ENCODE assay signal across 29 mouse cellular contexts in the genomic region with DNA sequence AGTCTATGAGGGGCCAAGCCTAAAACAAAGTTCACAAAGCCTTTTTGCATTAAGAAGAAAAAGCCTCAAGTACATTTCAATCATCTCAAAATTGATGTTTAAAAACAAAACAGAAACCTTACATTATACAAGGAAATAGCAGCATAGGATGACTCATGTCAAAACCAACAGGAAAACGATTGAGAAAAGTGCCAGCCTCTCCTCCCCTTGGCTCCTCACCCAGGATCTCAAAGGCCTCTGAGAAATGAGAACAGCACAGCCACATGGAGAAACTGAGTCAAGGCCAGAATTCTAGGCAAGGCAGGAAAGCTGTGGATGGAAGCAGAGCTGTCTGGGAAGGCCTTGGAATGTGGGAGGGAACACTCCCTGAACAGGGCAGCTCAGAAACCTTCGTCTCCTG. TPM values are rescaled to one million over a fixed set of nuclear protein-coding genes. Genes with fewer than 3 reads are reported as not detected.
A peak's percentile ranks its signal among the peaks of the same experiment; 100 is the strongest.
DNase-seq lines count a peak whose midpoint lies in the region; ATAC-seq and TF ChIP-seq lines count a peak whose summit lies in the region.
"Had no signal": no experiment of that assay in that cellular context is flagged by ENCODE, and none has a peak within 500 bp of the region (broad histone marks: within the 10 kb centered on the region; RNA-seq: fewer than 3 reads in every experiment).

No protein-coding gene starts in this region.

- no peaks in the 10 kb centered on the region for H3K27me3 ChIP-seq in liver, postnatal 0 days (ENCODE audit: insufficient read depth, low read length)
- no peaks in the 10 kb centered on the region for H3K27me3 ChIP-seq in liver, embryonic 11.5 days (replicated peaks; ENCODE audit: control insufficient read depth, insufficient read depth, low read length)
- H3K27me3 ChIP-seq in forebrain, embryonic 14.5 days (replicated peaks; ENCODE audit: control insufficient read depth, insufficient read depth, low read length), result no peaks in the 10 kb centered on the region
- H3K27me3 ChIP-seq: embryonic facial prominence, embryonic 15.5 days; hindbrain, embryonic 12.5 days had no signal

- peak overlapping the region; percentile 16; the same call in 1 of the 2 replicates for H3K27ac ChIP-seq in liver, postnatal 0 days (ENCODE audit: low read depth)
- H3K27ac ChIP-seq in liver, embryonic 11.5 days (ENCODE audit: low read depth, low read length), result no peak overlapping the region
- H3K27ac ChIP-seq in ES-E14 (ENCODE audit: insufficient read depth, low read depth, low read length, poor library complexity, severe bottlenecking), result peak overlapping the region; percentile 48; the same call in 1 of the 2 replicates
- H3K27ac ChIP-seq in forebrain, embryonic 14.5 days (ENCODE audit: low read depth, low read length), result no peak overlapping the region
- H3K27ac ChIP-seq: embryonic facial prominence, embryonic 15.5 days; heart, embryonic 10.5 days; hindbrain, embryonic 12.5 days had no signal

- no peak overlapping the region for H3K4me3 ChIP-seq in liver, postnatal 0 days (ENCODE audit: low read depth, low read length)
- no peak overlapping the region for H3K4me3 ChIP-seq in liver, embryonic 11.5 days (ENCODE audit: low read depth, low read length)
- no peak overlapping the region for H3K4me3 ChIP-seq in ES-E14 (ENCODE audit: insufficient read depth in 1 of 2, low read depth in 1 of 2, low read length in 2 of 2, poor library complexity in 1 of 2, severe bottlenecking in 1 of 2)
- H3K4me3 ChIP-seq in forebrain, embryonic 14.5 days (ENCODE audit: low read depth, low read length), result no peak overlapping the region
- H3K4me3 ChIP-seq: embryonic facial prominence, embryonic 15.5 days; erythroblast, embryonic 14.5 days; heart, embryonic 10.5 days; hindbrain, embryonic 12.5 days had no signal

- no peaks in the 10 kb centered on the region; the same call in 1 of the 2 replicates for H3K4me1 ChIP-seq in liver, postnatal 0 days (ENCODE audit: insufficient read depth)
- no peaks in the 10 kb centered on the region for H3K4me1 ChIP-seq in liver, embryonic 11.5 days (replicated peaks; ENCODE audit: control insufficient read depth, insufficient read depth, low read length)
- H3K4me1 ChIP-seq in ES-E14 (ENCODE audit: control insufficient read depth in 2 of 2, insufficient read depth in 2 of 2, low read length in 2 of 2, poor library complexity in 1 of 2), result peaks cover 10 to 45% of the 10 kb centered on the region in 2 experiments
- no peaks in the 10 kb centered on the region for H3K4me1 ChIP-seq in forebrain, embryonic 14.5 days (ENCODE audit: control insufficient read depth, insufficient read depth, low read length)
- H3K4me1 ChIP-seq: heart, embryonic 10.5 days; hindbrain, embryonic 12.5 days had no signal

- TF ChIP-seq CTCF in liver, postnatal 0 days (IDR thresholded peaks at IDR 0.05; ENCODE audit: low read depth), result no peak

- H3K36me3 ChIP-seq in liver, postnatal 0 days (replicated peaks; ENCODE audit: insufficient read depth, low read length), result peaks cover 50% of the 10 kb centered on the region
- H3K36me3 ChIP-seq in liver, embryonic 11.5 days (ENCODE audit: control insufficient read depth, insufficient read depth, low read length), result peaks cover 44% of the 10 kb centered on the region
- H3K36me3 ChIP-seq in ES-E14 (ENCODE audit: control insufficient read depth, insufficient read depth, low read length, poor library complexity, severe bottlenecking), result peaks cover 53% of the 10 kb centered on the region
- H3K36me3 ChIP-seq in forebrain, embryonic 14.5 days (ENCODE audit: control insufficient read depth, insufficient read depth, low read length), result peaks cover 55% of the 10 kb centered on the region

- H3K9ac ChIP-seq in liver, postnatal 0 days (replicated peaks), result no peak overlapping the region
- no peak overlapping the region for H3K9ac ChIP-seq in liver, embryonic 11.5 days (ENCODE audit: low read depth, low read length)
- no peak overlapping the region for H3K9ac ChIP-seq in ES-E14 (ENCODE audit: insufficient read depth, low read depth, low read length, poor library complexity, severe bottlenecking)
- H3K9ac ChIP-seq in forebrain, embryonic 14.5 days (ENCODE audit: low read length), result no peak overlapping the region
- H3K9ac ChIP-seq: embryonic facial prominence, embryonic 15.5 days; hindbrain, embryonic 12.5 days had no signal

- peak overlapping the region; percentile 18; the same call in 1 of the 2 replicates for H3K4me2 ChIP-seq in liver, postnatal 0 days (ENCODE audit: low read depth, low read length)
- no peak overlapping the region for H3K4me2 ChIP-seq in liver, embryonic 11.5 days
- no peak overlapping the region for H3K4me2 ChIP-seq in forebrain, embryonic 14.5 days (ENCODE audit: low read length)
- H3K4me2 ChIP-seq: embryonic facial prominence, embryonic 15.5 days; hindbrain, embryonic 12.5 days had no signal

- 61% methylated on average over 2 of the region's 2 CpGs for WGBS in liver, postnatal 0 days (ENCODE audit: insufficient replicate concordance)
- 86% methylated on average over 2 of the region's 2 CpGs for WGBS in liver, embryonic 11.5 days
- 82% methylated on average over 2 of the region's 2 CpGs for WGBS in forebrain, embryonic 14.5 days

- no peaks in the 10 kb centered on the region for H3K9me3 ChIP-seq in liver, postnatal 0 days (ENCODE audit: low read length)
- H3K9me3 ChIP-seq in liver, embryonic 11.5 days (ENCODE audit: control insufficient read depth, low read length), result no peaks in the 10 kb centered on the region
- no peaks in the 10 kb centered on the region for H3K9me3 ChIP-seq in ES-E14 (ENCODE audit: control insufficient read depth, insufficient read depth, low read depth, low read length)
- no peaks in the 10 kb centered on the region for H3K9me3 ChIP-seq in forebrain, embryonic 14.5 days (replicated peaks; ENCODE audit: control insufficient read depth, low read length)
- H3K9me3 ChIP-seq: embryonic facial prominence, embryonic 15.5 days; heart, embryonic 10.5 days; hindbrain, embryonic 12.5 days had no signal

- ATAC-seq in liver, postnatal 0 days, result no peak
- ATAC-seq in liver, embryonic 11.5 days (replicated peaks; ENCODE audit: low FRiP score), result no peak
- no peak for ATAC-seq in forebrain, embryonic 14.5 days
- ATAC-seq: forebrain, embryonic 16.5 days; hindbrain, embryonic 16.5 days had no signal

- no peak for TF ChIP-seq EP300 in liver, postnatal 0 days (IDR thresholded peaks at IDR 0.05; ENCODE audit: low read depth)

- in situ Hi-C loops in ES-E14 (cut with MboI; ENCODE audit: low sequenced_read_pairs in 2 of 2, unreplicated experiment in 2 of 2), result no loop called here

- no peak for DNase-seq in liver, postnatal 0 days
- no peak for DNase-seq in liver, embryonic 11.5 days (ENCODE audit: low spot score)
- DNase-seq in ES-E14 (ENCODE audit: low read depth, low spot score), result no peak
- DNase-seq in fibroblast of lung, adult 2 months (ENCODE audit: low read depth), result peak; percentile 8
- DNase-seq in forebrain, embryonic 14.5 days (ENCODE audit: low spot score), result no peak
- DNase-seq in retina, postnatal 1 day, result no peak
- DNase-seq: adrenal gland, postnatal 14 days; cerebellum, adult 2 months; cerebellum, postnatal 10 days; embryo, embryonic 11 days; gastrocnemius, postnatal 10 days; heart, adult 18-20 months; heart, postnatal 10 days; heart, postnatal 4 days had no signal

TF ChIP-seq in ES-E14, 5 proteins besides CTCF, POLR2A, EP300 and RAD21:
- no peak for TF ChIP-seq MAFK (IDR thresholded peaks at IDR 0.05; ENCODE audit: insufficient read depth, low read depth, low read length)
- no peak for TF ChIP-seq HCFC1 (IDR thresholded peaks at IDR 0.05; ENCODE audit: borderline replicate concordance, insufficient read depth, low read length)
- TF ChIP-seq ZNF384 (IDR thresholded peaks at IDR 0.05; ENCODE audit: low read depth, low read length), result no peak

RNA-seq across cellular contexts. Expression of a gene that starts 13.2 kb away (rescaled TPM):
- not detected in 2 replicates for polyA plus RNA-seq in liver, postnatal 0 days (2015; fragmentation: Nextera tagmentation; extraction: Ambion mirVana)
- 0.27 and 0.33 TPM in 2 replicates for polyA plus RNA-seq in liver, embryonic 11.5 days (2014; fragmentation: Nextera tagmentation; extraction: Ambion mirVana)
- total RNA-seq in ES-E14 (2012; rRNA removed), result 0.76 and 1.7 TPM in 2 replicates
- polyA plus RNA-seq in forebrain, embryonic 14.5 days (2014; fragmentation: Nextera tagmentation; extraction: Ambion mirVana), result 3.9 and 4.5 TPM in 2 replicates
- total RNA-seq: common myeloid progenitor, adult 5-6 weeks; gastrocnemius, postnatal 10 days; gastrocnemius, postnatal 4 days; heart, adult 18-20 months; heart, postnatal 10 days; heart, postnatal 4 days had no signal
- polyA plus RNA-seq: erythroblast, embryonic 14.5 days had no signal

RNA-seq across cellular contexts. Expression of a gene that starts 28.0 kb away (rescaled TPM):
- 1.2 and 26.9 TPM in 2 replicates for polyA plus RNA-seq in liver, postnatal 0 days (2015; fragmentation: Nextera tagmentation; extraction: Ambion mirVana)
- 3.5 and 3.7 TPM in 2 replicates for polyA plus RNA-seq in liver, embryonic 11.5 days (2014; fragmentation: Nextera tagmentation; extraction: Ambion mirVana)
- 2.5 and 2.9 TPM in 2 replicates for total RNA-seq in ES-E14 (2012; rRNA removed)
- polyA plus RNA-seq in forebrain, embryonic 14.5 days (2014; fragmentation: Nextera tagmentation; extraction: Ambion mirVana), result not detected in 2 replicates
- total RNA-seq: adrenal gland, adult 18-20 months; adrenal gland, postnatal 14 days; common myeloid progenitor, adult 5-6 weeks; gastrocnemius, postnatal 10 days; gastrocnemius, postnatal 4 days; heart, adult 18-20 months; heart, postnatal 10 days; heart, postnatal 4 days had no signal
- polyA plus RNA-seq: C2C12; embryonic facial prominence, embryonic 11.5 days; embryonic facial prominence, embryonic 15.5 days; erythroblast, embryonic 14.5 days; forebrain, embryonic 11.5 days; forebrain, embryonic 16.5 days; heart, embryonic 14.5 days; hindbrain, embryonic 12.5 days; hindbrain, embryonic 16.5 days had no signal

RNA-seq across cellular contexts. Expression of a gene that starts 33.9 kb away (rescaled TPM):
- polyA plus RNA-seq in liver, postnatal 0 days (2015; fragmentation: Nextera tagmentation; extraction: Ambion mirVana), result 20.9 and 21.7 TPM in 2 replicates
- 92.7 and 99.8 TPM in 2 replicates for polyA plus RNA-seq in liver, embryonic 11.5 days (2014; fragmentation: Nextera tagmentation; extraction: Ambion mirVana)
- 103 and 115 TPM in 2 replicates for total RNA-seq in ES-E14 (2012; rRNA removed)
- polyA plus RNA-seq in forebrain, embryonic 14.5 days (2014; fragmentation: Nextera tagmentation; extraction: Ambion mirVana), result 126 and 142 TPM in 2 replicates

RNA-seq across cellular contexts. Expression of a gene that starts 39.4 kb away (rescaled TPM):
- not detected in 2 replicates for polyA plus RNA-seq in liver, postnatal 0 days (2015; fragmentation: Nextera tagmentation; extraction: Ambion mirVana)
- not detected in 2 replicates for polyA plus RNA-seq in liver, embryonic 11.5 days (2014; fragmentation: Nextera tagmentation; extraction: Ambion mirVana)
- not detected in 2 replicates for total RNA-seq in ES-E14 (2012; rRNA removed)
- not detected in 2 replicates for polyA plus RNA-seq in forebrain, embryonic 14.5 days (2014; fragmentation: Nextera tagmentation; extraction: Ambion mirVana)
- total RNA-seq: adrenal gland, adult 18-20 months; adrenal gland, postnatal 14 days; common myeloid progenitor, adult 5-6 weeks; gastrocnemius, postnatal 10 days; gastrocnemius, postnatal 4 days; heart, adult 18-20 months; heart, postnatal 10 days; heart, postnatal 4 days had no signal
- polyA plus RNA-seq: C2C12; cerebellum, adult 2 months; embryonic facial prominence, embryonic 11.5 days; embryonic facial prominence, embryonic 15.5 days; erythroblast, embryonic 14.5 days; forebrain, embryonic 11.5 days; forebrain, embryonic 16.5 days; frontal cortex, adult 2 months; heart, embryonic 10.5 days; heart, embryonic 14.5 days; hindbrain, embryonic 12.5 days; hindbrain, embryonic 16.5 days; intestine, embryonic 14.5 days had no signal

RNA-seq across cellular contexts. Expression of a gene that starts 58.0 kb away (rescaled TPM):
- not detected in 2 replicates for polyA plus RNA-seq in liver, postnatal 0 days (2015; fragmentation: Nextera tagmentation; extraction: Ambion mirVana)
- not detected in 2 replicates for polyA plus RNA-seq in liver, embryonic 11.5 days (2014; fragmentation: Nextera tagmentation; extraction: Ambion mirVana)
- total RNA-seq in ES-E14 (2012; rRNA removed), result not detected in 2 replicates
- polyA plus RNA-seq in forebrain, embryonic 14.5 days (2014; fragmentation: Nextera tagmentation; extraction: Ambion mirVana), result not detected in 2 replicates
- total RNA-seq: adrenal gland, adult 18-20 months; adrenal gland, postnatal 14 days; common myeloid progenitor, adult 5-6 weeks; gastrocnemius, postnatal 10 days; gastrocnemius, postnatal 4 days; heart, adult 18-20 months; heart, postnatal 10 days; heart, postnatal 4 days had no signal
- polyA plus RNA-seq: C2C12; cerebellum, adult 2 months; embryonic facial prominence, embryonic 11.5 days; embryonic facial prominence, embryonic 15.5 days; erythroblast, embryonic 14.5 days; forebrain, embryonic 11.5 days; forebrain, embryonic 16.5 days; frontal cortex, adult 2 months; heart, embryonic 14.5 days; hindbrain, embryonic 12.5 days; hindbrain, embryonic 16.5 days; intestine, embryonic 14.5 days had no signal

Comparison
In these comparisons a context has a peak if more than half of its experiments do, and no peak if none do; other contexts are left out.
1. H3K27ac ChIP-seq: peak in liver, postnatal 0 days (single experiment) and ES-E14 (single experiment); none in liver, embryonic 11.5 days (single experiment) and forebrain, embryonic 14.5 days (single experiment).